Mouse (Mus musculus) brain, embryonic 14.5 days (tissue): ENCODE data around the gene Xpnpep1.

Source experiments
- CTCF ChIP-seq: fragments of 200-500 bp; IDR thresholded peaks from 2 replicates; pipeline ENCODE4 v1.5.1; 2012; ENCODE audit warnings: inconsistent platforms, mild to moderate bottlenecking, moderate library complexity, borderline replicate concordance; ENCODE audit not compliant: insufficient read depth, insufficient read length; ENCODE audit errors: extremely low read depth
- POLR2A ChIP-seq: fragments of 200-500 bp; IDR thresholded peaks from 2 replicates; pipeline ENCODE4 v1.6.1; 2012; ENCODE audit warnings: mild to moderate bottlenecking, inconsistent platforms, borderline replicate concordance; ENCODE audit not compliant: poor library complexity, insufficient read depth, insufficient read length, severe bottlenecking; ENCODE audit errors: extremely low read depth

GRCm38 (mm10) chr19:53082862-53083261, 42.8 kb upstream of the Xpnpep1 start:
- TF ChIP-seq CTCF (no peak), POLR2A (no peak)
